Mouse (Mus musculus) liver, embryonic 12.5 days (tissue): ENCODE measurements at regions not wholly inside any gene's neighbourhood (a gene's known extent, or its start where the extent isn't known, plus 50 kb on each side); places are given as distances from the start of the nearest gene placed in this dataset.

ENCODE experiments used
- ATAC-seq: fragments of 200-750 bp; cut with Nextera tagmentation; 2 replicates; pipeline ENCODE4 v1.8.0; 2017; ENCODE audit warnings: moderate number of reproducible peaks, mild to moderate bottlenecking, moderate library complexity
- H3K27ac ChIP-seq: fragments of 300-500 bp; sonication (generic); 2 replicates; pipeline ENCODE4 v1.5.1; 2016; ENCODE audit warnings: mild to moderate bottlenecking
- H3K27me3 ChIP-seq: fragments of 300-500 bp; sonication (generic); replicated peaks from 2 replicates; pipeline ENCODE4 v1.6.1; 2016; ENCODE audit warnings: mild to moderate bottlenecking, moderate library complexity
- H3K36me3 ChIP-seq: fragments of 300-500 bp; sonication (generic); 2 replicates; pipeline ENCODE4 v1.6.1; 2016; ENCODE audit warnings: mild to moderate bottlenecking, moderate library complexity
- H3K4me1 ChIP-seq: fragments of 300-500 bp; sonication (generic); 2 replicates; pipeline ENCODE4 v1.6.1; 2016
- H3K4me2 ChIP-seq: fragments of 300-500 bp; sonication (generic); 2 replicates; pipeline ENCODE4 v1.6.1; 2016; ENCODE audit warnings: mild to moderate bottlenecking, moderate library complexity
- H3K4me3 ChIP-seq: fragments of 300-500 bp; sonication (generic); 2 replicates; pipeline ENCODE4 v1.5.1; 2016; ENCODE audit warnings: mild to moderate bottlenecking, moderate library complexity
- H3K9ac ChIP-seq: fragments of 300-500 bp; sonication (generic); 2 replicates; pipeline ENCODE4 v1.6.1; 2016; ENCODE audit warnings: mild to moderate bottlenecking, moderate library complexity
- H3K9me3 ChIP-seq: fragments of 300-500 bp; sonication (generic); replicated peaks from 2 replicates; pipeline ENCODE4 v1.6.1; 2016; ENCODE audit warnings: mild to moderate bottlenecking, moderate library complexity
- WGBS: fragments of 180-500 bp; shearing (Covaris S2); methylation state at CpG from one replicate; pipeline ENCODE4 v1.1.7; 2016; ENCODE audit not compliant: insufficient replicate concordance; 5-methylcytosine and 5-hydroxymethylcytosine counted together

GRCm38 (mm10) chr7:68472800-68473199 lies 199.2 kb downstream of the Fam169b start:
- Histone ChIP-seq H3K4me1 (no peaks in the 10 kb centered on the region), H3K36me3 (no peaks in the 10 kb centered on the region), H3K4me2 (no peak overlapping the region), H3K27me3 (no peaks in the 10 kb centered on the region), H3K27ac (no peak overlapping the region), H3K9me3 (no peaks in the 10 kb centered on the region), H3K9ac (no peak overlapping the region), H3K4me3 (no peak overlapping the region)
- ATAC-seq: no peak
- WGBS: 44% methylated on average over 5 of the region's 5 CpGs

- 54% methylated on average over 11 of the region's 11 CpGs for WGBS
- no peak overlapping the region for H3K27ac ChIP-seq
- H3K9ac ChIP-seq: no peak overlapping the region
- no peak overlapping the region for H3K4me3 ChIP-seq
- ATAC-seq: no peak
- H3K4me2 ChIP-seq: no peak overlapping the region
- H3K4me1 ChIP-seq: no peaks in the 10 kb centered on the region
- H3K27me3 ChIP-seq: no peaks in the 10 kb centered on the region
- H3K36me3 ChIP-seq: no peaks in the 10 kb centered on the region
- no peaks in the 10 kb centered on the region for H3K9me3 ChIP-seq
Observed at GRCm38 (mm10) chr7:68470983-68471382, 197.3 kb downstream of the Fam169b start.

- H3K9ac ChIP-seq: no peak overlapping the region
- no peaks in the 10 kb centered on the region for H3K9me3 ChIP-seq
- ATAC-seq: no peak
- H3K36me3 ChIP-seq: no peaks in the 10 kb centered on the region
- no peak overlapping the region for H3K4me2 ChIP-seq
- WGBS: 67% methylated on average over 5 of the region's 5 CpGs
- H3K27me3 ChIP-seq: no peaks in the 10 kb centered on the region
- no peak overlapping the region for H3K4me3 ChIP-seq
- no peak overlapping the region for H3K27ac ChIP-seq
- H3K4me1 ChIP-seq: no peaks in the 10 kb centered on the region
Observed at GRCm38 (mm10) chr7:68468574-68468973, 194.9 kb downstream of the Fam169b start.

DNA sequence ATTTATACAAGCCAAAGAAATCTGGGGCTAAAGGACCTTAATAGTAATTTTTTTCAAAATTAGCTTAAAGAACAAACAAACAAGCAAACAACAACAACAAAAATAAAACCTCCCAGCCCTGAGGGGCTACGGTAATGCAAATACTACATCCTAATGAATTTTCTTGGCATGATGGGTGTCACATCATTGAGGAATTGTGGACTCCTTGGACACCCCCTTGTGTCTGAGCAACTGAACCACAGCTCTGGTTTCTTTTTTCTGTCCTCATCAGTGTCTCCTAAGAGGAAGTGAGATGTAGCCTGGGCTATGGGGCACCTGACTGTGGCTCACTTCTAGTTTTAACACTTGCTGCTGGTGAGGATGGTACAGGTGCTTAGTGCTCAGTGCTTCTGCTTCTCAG lies 184.2 kb downstream of the Fam169b start:
- WGBS: 89% methylated on average over 1 of the region's 1 CpGs
- Histone ChIP-seq H3K27me3 (no peaks in the 10 kb centered on the region), H3K36me3 (no peaks in the 10 kb centered on the region), H3K4me1 (no peaks in the 10 kb centered on the region), H3K27ac (no peak overlapping the region), H3K9me3 (no peaks in the 10 kb centered on the region), H3K4me3 (no peak overlapping the region), H3K4me2 (no peak overlapping the region), H3K9ac (no peak overlapping the region)
- ATAC-seq: no peak

- no peaks in the 10 kb centered on the region for H3K4me1 ChIP-seq
- no peak overlapping the region for H3K27ac ChIP-seq
- no peaks in the 10 kb centered on the region for H3K9me3 ChIP-seq
- ATAC-seq: no peak
- no peak overlapping the region for H3K9ac ChIP-seq
- no peak overlapping the region for H3K4me3 ChIP-seq
- H3K36me3 ChIP-seq: no peaks in the 10 kb centered on the region
- 34% methylated on average over 5 of the region's 5 CpGs for WGBS
- H3K27me3 ChIP-seq: no peaks in the 10 kb centered on the region
- H3K4me2 ChIP-seq: no peak overlapping the region
Observed at GRCm38 (mm10) chr7:68455451-68455850, 181.8 kb downstream of the Fam169b start.

DNA sequence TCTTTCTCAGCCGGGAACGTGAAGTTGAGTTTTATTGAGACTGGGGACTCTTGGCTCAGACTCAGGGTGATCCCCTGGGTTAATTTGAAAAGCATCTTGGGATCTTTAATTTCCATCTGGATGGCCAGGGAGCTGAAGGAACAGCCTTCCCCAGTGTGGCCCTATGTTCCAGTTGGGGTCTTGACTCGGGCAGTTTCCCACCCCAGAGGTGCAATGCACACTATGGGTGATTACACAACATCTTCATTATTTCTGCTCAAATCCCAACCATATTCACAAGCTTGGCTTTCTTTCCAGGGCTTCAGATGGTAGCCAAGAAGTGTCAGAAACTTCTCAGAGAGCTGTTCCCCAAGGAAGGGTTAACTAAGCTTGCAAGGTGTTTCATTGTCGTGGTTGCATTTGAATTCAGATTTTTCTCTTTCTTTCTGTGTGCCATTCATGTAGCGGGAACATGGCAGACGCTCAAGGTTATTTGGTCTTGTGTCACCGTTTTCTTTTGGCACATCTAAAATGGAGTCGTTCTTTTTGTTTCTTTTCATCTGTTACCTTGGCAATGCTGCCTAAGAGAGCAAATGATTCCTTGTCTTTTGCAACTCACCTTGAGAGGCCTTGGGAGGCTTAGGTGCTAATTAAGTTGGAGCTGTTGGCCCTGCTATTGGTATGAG lies 179.5 kb downstream of the Fam169b start:
- no peak overlapping the region for H3K4me3 ChIP-seq
- H3K9me3 ChIP-seq: no peaks in the 10 kb centered on the region
- WGBS: 65% methylated on average over 8 of the region's 8 CpGs
- no peaks in the 10 kb centered on the region for H3K4me1 ChIP-seq
- H3K4me2 ChIP-seq: no peak overlapping the region
- no peaks in the 10 kb centered on the region for H3K36me3 ChIP-seq
- no peak overlapping the region for H3K27ac ChIP-seq
- no peak for ATAC-seq
- H3K9ac ChIP-seq: no peak overlapping the region
- H3K27me3 ChIP-seq: no peaks in the 10 kb centered on the region

DNA sequence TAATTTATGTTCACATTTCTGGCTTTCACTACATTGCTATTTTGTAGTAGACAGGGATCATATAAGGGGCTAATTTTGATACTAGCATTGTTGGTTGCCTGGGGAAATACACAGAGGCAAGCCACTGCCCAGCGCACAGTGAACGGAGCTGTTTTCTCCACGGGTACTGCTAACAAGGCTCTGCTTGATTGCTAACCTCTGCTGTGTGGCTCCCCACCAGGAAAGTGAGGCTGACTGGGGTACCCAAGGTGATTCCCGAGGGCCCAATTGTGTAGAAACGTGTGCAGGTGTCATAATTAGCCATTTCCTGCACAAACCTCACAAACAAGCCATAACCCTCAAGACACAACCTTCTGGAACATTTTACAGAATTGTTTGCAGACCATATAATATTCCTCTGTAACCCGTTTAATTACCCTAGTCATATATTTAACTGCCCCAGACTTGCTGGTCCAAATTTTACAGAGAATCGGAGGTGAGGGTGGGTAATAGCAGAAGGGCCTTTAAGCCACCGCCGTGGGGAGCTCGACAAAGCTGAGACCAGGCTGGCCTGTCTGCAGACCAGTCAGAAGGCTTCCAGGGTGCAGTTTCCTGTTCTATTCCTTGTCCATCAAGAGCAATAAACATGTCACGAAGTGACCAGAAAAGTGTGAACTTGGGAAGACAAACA lies 170.9 kb downstream of the Fam169b start:
- 62% methylated on average over 11 of the region's 11 CpGs for WGBS
- H3K9me3 ChIP-seq: no peaks in the 10 kb centered on the region

DNA sequence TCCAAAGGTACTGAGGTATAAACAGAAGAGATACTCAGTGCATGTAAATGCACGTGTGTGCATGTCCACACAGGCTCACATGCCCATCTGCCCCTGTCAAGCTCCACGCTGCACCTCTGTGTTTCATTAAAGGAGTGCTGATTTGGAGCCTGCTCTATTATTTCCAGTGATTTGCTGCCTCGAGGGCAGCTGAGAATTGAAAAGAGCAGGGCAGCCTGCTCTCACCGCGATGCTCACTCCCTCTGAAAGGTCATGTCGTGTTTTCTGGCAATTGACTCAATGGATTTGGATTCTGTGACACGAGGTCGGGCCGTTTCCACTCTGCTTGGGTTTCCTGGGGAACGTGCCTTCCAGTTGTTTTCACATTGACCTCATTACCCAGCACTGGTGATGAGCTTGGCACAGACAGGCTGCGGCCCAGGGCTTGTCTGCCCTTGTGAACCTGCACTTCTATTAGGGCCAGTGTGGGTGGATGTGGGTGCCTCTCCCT lies 167.1 kb downstream of the Fam169b start:
- no peak for ATAC-seq
- Histone ChIP-seq H3K4me2 (no peak overlapping the region), H3K27ac (no peak overlapping the region), H3K9ac (no peak overlapping the region), H3K36me3 (no peaks in the 10 kb centered on the region), H3K27me3 (no peaks in the 10 kb centered on the region), H3K4me1 (no peaks in the 10 kb centered on the region), H3K4me3 (no peak overlapping the region), H3K9me3 (no peaks in the 10 kb centered on the region)
- WGBS: 55% methylated on average over 11 of the region's 11 CpGs

More for the DNA sequence above, 170.9 kb downstream of the Fam169b start:
- Histone ChIP-seq H3K4me3 (no peak overlapping the region), H3K36me3 (no peaks in the 10 kb centered on the region), H3K27me3 (no peaks in the 10 kb centered on the region), H3K4me2 (no peak overlapping the region), H3K4me1 (no peaks in the 10 kb centered on the region), H3K27ac (no peak overlapping the region), H3K9ac (no peak overlapping the region)
- ATAC-seq: no peak

- Histone ChIP-seq H3K27ac (no peak overlapping the region), H3K4me1 (no peaks in the 10 kb centered on the region), H3K27me3 (no peaks in the 10 kb centered on the region), H3K9ac (no peak overlapping the region), H3K9me3 (no peaks in the 10 kb centered on the region), H3K4me3 (no peak overlapping the region), H3K4me2 (no peak overlapping the region), H3K36me3 (no peaks in the 10 kb centered on the region)
- 55% methylated on average over 4 of the region's 4 CpGs for WGBS
- ATAC-seq: no peak
Observed at GRCm38 (mm10) chr7:68428946-68429345, 155.3 kb downstream of the Fam169b start.

GRCm38 (mm10) chr7:68415890-68416289 lies 142.3 kb downstream of the Fam169b start:
- no peak overlapping the region for H3K4me2 ChIP-seq
- WGBS: 74% methylated on average over 7 of the region's 7 CpGs
- H3K9ac ChIP-seq: no peak overlapping the region
- H3K9me3 ChIP-seq: no peaks in the 10 kb centered on the region
- no peak for ATAC-seq
- no peak overlapping the region for H3K27ac ChIP-seq
- H3K4me1 ChIP-seq: no peaks in the 10 kb centered on the region
- no peaks in the 10 kb centered on the region for H3K27me3 ChIP-seq
- H3K4me3 ChIP-seq: no peak overlapping the region
- H3K36me3 ChIP-seq: no peaks in the 10 kb centered on the region

- Histone ChIP-seq H3K4me1 (no peaks in the 10 kb centered on the region), H3K9ac (no peak overlapping the region), H3K4me3 (no peak overlapping the region), H3K4me2 (no peak overlapping the region), H3K36me3 (no peaks in the 10 kb centered on the region), H3K27me3 (no peaks in the 10 kb centered on the region), H3K27ac (no peak overlapping the region), H3K9me3 (no peaks in the 10 kb centered on the region)
- WGBS: 59% methylated on average over 1 of the region's 1 CpGs
- ATAC-seq: no peak
Observed at GRCm38 (mm10) chr7:68412786-68413185, 139.1 kb downstream of the Fam169b start.
